Mouse (Mus musculus): ENCODE data around the gene Uba6. TPM values are rescaled to one million over a fixed set of nuclear protein-coding genes. Genes with fewer than 3 reads are reported as not detected.

Gene Uba6
- total and polyA plus RNA-seq, 3 experiments, result 15.2 to 27.3 (median 15.6) TPM

DNA sequence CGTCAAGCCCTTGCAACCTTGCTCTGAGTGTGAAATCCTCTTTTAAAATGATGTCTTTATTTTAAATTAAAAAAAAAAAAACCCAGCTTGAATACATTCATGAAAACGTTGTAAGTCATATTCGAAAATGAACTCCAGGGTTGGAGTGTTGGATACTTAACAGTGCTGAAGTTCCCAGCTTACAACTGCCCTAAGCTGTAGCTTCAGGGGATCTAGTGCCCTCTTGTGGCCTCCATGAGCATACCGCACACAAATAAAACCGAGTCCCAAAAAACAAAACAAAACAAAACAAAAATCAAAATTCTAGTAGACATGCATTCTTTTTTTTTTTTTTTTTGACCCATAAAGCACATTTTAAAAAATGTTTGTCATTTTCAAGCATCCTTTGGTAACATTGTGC lies 18.2 kb upstream of the Uba6 start:
- Histone ChIP-seq H3K9ac (ENCODE audit: insufficient read depth, low read depth) (no peak overlapping the region), H3K27me3 (replicated peaks) (no peaks in the 10 kb centered on the region), H3K36me3 (replicated peaks in 1 of 2; ENCODE audit: control insufficient read depth in 1 of 2, insufficient read depth in 1 of 2, low read length in 1 of 2) (no peaks in the 10 kb centered on the region), H3K9me3 (replicated peaks; ENCODE audit: low read length) (no peaks in the 10 kb centered on the region), H3K4me2 (ENCODE audit: insufficient read depth, low read depth, poor library complexity, severe bottlenecking) (peak overlapping the region; percentile 80), H3K4me1 (ENCODE audit: control insufficient read depth in 1 of 2, insufficient read depth in 2 of 2) (peaks cover 0 to 5% of the 10 kb centered on the region in 2 experiments; a peak in 2 of 4 replicates), H3K79me2 (replicated peaks; ENCODE audit: control insufficient read depth, extremely low read depth, insufficient read depth, poor library complexity, severe bottlenecking) (no peaks in the 10 kb centered on the region), H3K27ac (ENCODE audit: insufficient read depth, low read depth) (no peak overlapping the region), H3K4me3 (replicated peaks in 1 of 3; ENCODE audit: low read depth in 2 of 3, low read length in 2 of 3, poor library complexity in 1 of 3) (no peak overlapping the region)
- dilution Hi-C loops (cut with MboI; ENCODE audit: extremely low pct_ligation_motif_present, extremely low pct_unique_long_range_greater_than_20kb, low sequenced_read_pairs), result no loop called here
- DNase-seq (ENCODE audit: extremely low read depth), result peak; percentile 74
- 0 out of 2 replicates have a peak, but pooled peaks have one; percentile 14 for TF ChIP-seq ZNF384 (IDR thresholded peaks at IDR 0.05; ENCODE audit: low read depth, low read length)
- TF ChIP-seq CTCF (conservative IDR thresholded peaks at IDR 0.05 in 1 of 2, IDR thresholded peaks at IDR 0.05 in 1 of 2; ENCODE audit: low read depth in 2 of 2, low read length in 2 of 2), result peak; percentile 78
- peak; percentile 70 for TF ChIP-seq RAD21 (IDR thresholded peaks at IDR 0.05; ENCODE audit: low read depth, low read length)
- peak; percentile 62 for TF ChIP-seq SMC3 (IDR thresholded peaks at IDR 0.05; ENCODE audit: low read depth, low read length)
- TF ChIP-seq UBTF (IDR thresholded peaks at IDR 0.05; ENCODE audit: low read depth, low read length), result no peak
- no peak for TF ChIP-seq ETS1 (conservative IDR thresholded peaks at IDR 0.05; ENCODE audit: low read depth, low read length)
- no peak for TF ChIP-seq KAT2A (IDR thresholded peaks at IDR 0.05; ENCODE audit: insufficient replicate concordance, low read length)
- in situ Hi-C loops (cut with MboI; ENCODE audit: low pct_ligation_motif_present, low pct_unique_long_range_greater_than_20kb, low sequenced_read_pairs), result loop anchor here (25.0 kb wide), 1 partner anchor 222 kb away; no protein-coding TSS in a partner anchor

DNA sequence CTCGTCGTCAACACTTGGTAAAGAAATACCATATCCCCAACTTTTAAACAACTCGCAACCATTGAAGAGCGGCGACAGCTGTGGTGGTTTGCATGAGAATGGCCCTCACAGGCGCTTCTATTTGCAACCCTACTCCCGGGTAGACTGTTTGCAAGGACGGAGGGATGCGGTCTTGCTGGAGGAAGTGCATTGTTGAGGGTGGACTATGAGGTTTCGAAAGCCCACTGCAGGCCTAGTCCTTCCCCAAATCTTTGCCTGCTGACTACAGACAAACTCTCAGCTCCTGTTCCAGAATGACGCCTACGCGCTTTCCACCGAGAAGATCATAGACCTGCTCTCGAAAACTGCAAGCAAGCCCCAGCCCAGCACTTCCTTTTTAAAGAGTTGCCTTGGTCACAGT lies 17.7 kb upstream of the Uba6 start:
- dilution Hi-C loops (cut with MboI; ENCODE audit: extremely low pct_ligation_motif_present, extremely low pct_unique_long_range_greater_than_20kb, low sequenced_read_pairs), result no loop called here
- Histone ChIP-seq H3K27ac (ENCODE audit: insufficient read depth, low read depth) (no peak overlapping the region), H3K27me3 (replicated peaks) (no peaks in the 10 kb centered on the region), H3K4me1 (ENCODE audit: control insufficient read depth in 1 of 2, insufficient read depth in 2 of 2) (peaks cover 0 to 5% of the 10 kb centered on the region in 2 experiments; a peak in 2 of 4 replicates), H3K36me3 (replicated peaks in 1 of 2; ENCODE audit: control insufficient read depth in 1 of 2, insufficient read depth in 1 of 2, low read length in 1 of 2) (no peaks in the 10 kb centered on the region), H3K79me2 (replicated peaks; ENCODE audit: control insufficient read depth, extremely low read depth, insufficient read depth, poor library complexity, severe bottlenecking) (no peaks in the 10 kb centered on the region), H3K9me3 (replicated peaks; ENCODE audit: low read length) (no peaks in the 10 kb centered on the region), H3K9ac (ENCODE audit: insufficient read depth, low read depth) (no peak overlapping the region), H3K4me2 (ENCODE audit: insufficient read depth, low read depth, poor library complexity, severe bottlenecking) (peak overlapping the region; percentile 80), H3K4me3 (replicated peaks in 1 of 3; ENCODE audit: low read depth in 2 of 3, low read length in 2 of 3, poor library complexity in 1 of 3) (no peak overlapping the region)
- DNase-seq (ENCODE audit: extremely low read depth), result no peak
- in situ Hi-C loops (cut with MboI; ENCODE audit: low pct_ligation_motif_present, low pct_unique_long_range_greater_than_20kb, low sequenced_read_pairs), result loop anchor here (25.0 kb wide), 1 partner anchor 222 kb away; no protein-coding TSS in a partner anchor
- TF ChIP-seq USF2 (conservative IDR thresholded peaks at IDR 0.05; ENCODE audit: low read depth, low read length) (no peak), EP300 (IDR thresholded peaks at IDR 0.05; ENCODE audit: low read length) (no peak), SMC3 (IDR thresholded peaks at IDR 0.05; ENCODE audit: low read depth, low read length) (no peak), UBTF (IDR thresholded peaks at IDR 0.05; ENCODE audit: low read depth, low read length) (no peak), ZC3H11A (IDR thresholded peaks at IDR 0.05; ENCODE audit: low read depth, low read length) (no peak), TBP (conservative IDR thresholded peaks at IDR 0.05; ENCODE audit: low read depth, low read length) (no peak), SIN3A (IDR thresholded peaks at IDR 0.05; ENCODE audit: low read length) (no peak), MEF2A (IDR thresholded peaks at IDR 0.05; ENCODE audit: borderline replicate concordance, low read depth, low read length) (no peak)

- no peaks in the 10 kb centered on the region for H3K9me3 ChIP-seq (replicated peaks; ENCODE audit: low read length)
- no peak overlapping the region for H3K4me3 ChIP-seq (replicated peaks in 1 of 3; ENCODE audit: low read depth in 2 of 3, low read length in 2 of 3, poor library complexity in 1 of 3)
- H3K79me2 ChIP-seq (replicated peaks; ENCODE audit: control insufficient read depth, extremely low read depth, insufficient read depth, poor library complexity, severe bottlenecking), result no peaks in the 10 kb centered on the region
- no peak overlapping the region for H3K27ac ChIP-seq (ENCODE audit: insufficient read depth, low read depth)
- in situ Hi-C loops (cut with MboI; ENCODE audit: low pct_ligation_motif_present, low pct_unique_long_range_greater_than_20kb, low sequenced_read_pairs) (loop anchor here (25.0 kb wide), 1 partner anchor 225 kb away; no protein-coding TSS in a partner anchor), dilution Hi-C loops (cut with MboI; ENCODE audit: extremely low pct_ligation_motif_present, extremely low pct_unique_long_range_greater_than_20kb, low sequenced_read_pairs) (no loop called here)
- H3K36me3 ChIP-seq (replicated peaks in 1 of 2; ENCODE audit: control insufficient read depth in 1 of 2, insufficient read depth in 1 of 2, low read length in 1 of 2), result no peaks in the 10 kb centered on the region
- TF ChIP-seq KAT2A (IDR thresholded peaks at IDR 0.05; ENCODE audit: insufficient replicate concordance, low read length) (no peak), POLR2A (IDR thresholded peaks at IDR 0.05; ENCODE audit: low read depth, low read length) (no peak)
- DNase-seq (ENCODE audit: extremely low read depth), result no peak
- no peak overlapping the region for H3K9ac ChIP-seq (ENCODE audit: insufficient read depth, low read depth)
- no peaks in the 10 kb centered on the region for H3K27me3 ChIP-seq (replicated peaks)
- no peak overlapping the region for H3K4me2 ChIP-seq (ENCODE audit: insufficient read depth, low read depth, poor library complexity, severe bottlenecking)
- peaks cover 0 to 5% of the 10 kb centered on the region in 2 experiments; a peak in 2 of 4 replicates for H3K4me1 ChIP-seq (ENCODE audit: control insufficient read depth in 1 of 2, insufficient read depth in 2 of 2)
These were observed 14.8 kb upstream of the Uba6 start for GRCm38 (mm10) chr5:86187441-86187840.

Measured in CH12.LX (cell line).